Mouse (Mus musculus) right cerebral cortex, postnatal 14 days (tissue): Measurements from ENCODE around the gene Zfp114.

Experiments used
- DNase-seq: peaks from one replicate; pipeline ENCODE4 v3.0.0; 2022

Zfp114 gene

DNA sequence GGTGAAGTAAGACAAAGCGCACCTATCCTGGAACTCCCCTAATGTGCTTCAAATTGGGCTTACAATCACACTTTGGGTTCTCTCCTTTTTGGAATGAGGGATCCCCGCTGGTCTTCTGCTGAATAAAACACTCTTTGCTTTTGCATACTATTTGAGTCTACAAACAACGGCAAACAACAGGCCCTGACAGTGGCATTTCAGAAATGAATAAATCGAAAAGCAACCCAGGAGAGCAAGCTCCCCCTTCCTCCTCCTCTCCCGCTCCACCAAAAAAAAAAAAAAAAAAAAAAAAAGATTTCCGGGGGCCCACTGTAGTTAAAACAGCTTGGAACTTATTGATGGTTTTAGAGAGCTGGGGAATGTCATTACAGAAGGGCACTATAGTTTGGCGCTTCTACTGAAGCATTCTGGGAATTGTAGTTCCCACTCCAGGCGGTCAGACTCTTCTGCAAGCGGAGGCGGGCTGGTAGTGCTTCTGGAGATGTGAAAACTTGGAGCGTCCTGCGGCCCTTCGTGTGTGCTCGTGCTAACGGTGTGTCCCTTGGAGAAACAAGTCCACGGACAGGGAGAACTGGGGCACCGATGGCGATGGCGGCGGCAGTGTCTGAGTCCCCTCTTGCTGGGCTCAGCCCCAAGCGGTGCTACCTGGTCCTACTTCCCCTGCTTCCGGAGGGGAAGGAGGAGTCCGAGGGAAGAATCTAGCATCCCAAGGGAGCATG, at the start of gene Zfp114:
Gene Zfp114 (plus strand): TSS at position 443 of the 719 bp plus-strand sequence.
- DNase-seq = peak; percentile 77

DNA sequence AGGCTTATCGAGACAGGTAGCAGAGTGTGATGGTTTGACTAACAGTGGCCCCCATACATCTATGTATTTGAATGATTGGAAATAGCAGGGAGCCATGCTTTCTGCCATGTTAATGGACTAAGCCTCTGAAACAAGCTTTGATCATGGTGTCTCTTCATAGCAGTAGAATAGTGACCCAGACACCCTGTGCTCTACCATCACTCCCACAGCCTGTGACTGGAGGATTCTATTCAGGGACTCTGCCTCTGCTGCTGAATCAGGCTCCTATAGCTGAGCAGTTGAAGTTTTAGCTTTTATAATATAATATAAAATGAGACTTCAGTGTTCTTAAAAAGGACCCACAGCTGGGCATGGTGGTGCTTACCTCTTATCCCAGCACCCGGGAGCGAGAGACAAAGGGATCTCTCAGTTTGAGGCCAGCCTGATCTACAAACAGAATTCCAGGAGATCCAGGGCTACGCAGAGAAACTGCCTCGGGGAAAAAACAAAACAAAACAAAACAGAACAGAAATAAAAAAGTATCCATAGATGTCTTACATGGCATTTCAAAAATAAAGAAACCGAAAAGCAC, 41.4 kb upstream of the Zfp114 start:
- DNase-seq = no peak

DNA sequence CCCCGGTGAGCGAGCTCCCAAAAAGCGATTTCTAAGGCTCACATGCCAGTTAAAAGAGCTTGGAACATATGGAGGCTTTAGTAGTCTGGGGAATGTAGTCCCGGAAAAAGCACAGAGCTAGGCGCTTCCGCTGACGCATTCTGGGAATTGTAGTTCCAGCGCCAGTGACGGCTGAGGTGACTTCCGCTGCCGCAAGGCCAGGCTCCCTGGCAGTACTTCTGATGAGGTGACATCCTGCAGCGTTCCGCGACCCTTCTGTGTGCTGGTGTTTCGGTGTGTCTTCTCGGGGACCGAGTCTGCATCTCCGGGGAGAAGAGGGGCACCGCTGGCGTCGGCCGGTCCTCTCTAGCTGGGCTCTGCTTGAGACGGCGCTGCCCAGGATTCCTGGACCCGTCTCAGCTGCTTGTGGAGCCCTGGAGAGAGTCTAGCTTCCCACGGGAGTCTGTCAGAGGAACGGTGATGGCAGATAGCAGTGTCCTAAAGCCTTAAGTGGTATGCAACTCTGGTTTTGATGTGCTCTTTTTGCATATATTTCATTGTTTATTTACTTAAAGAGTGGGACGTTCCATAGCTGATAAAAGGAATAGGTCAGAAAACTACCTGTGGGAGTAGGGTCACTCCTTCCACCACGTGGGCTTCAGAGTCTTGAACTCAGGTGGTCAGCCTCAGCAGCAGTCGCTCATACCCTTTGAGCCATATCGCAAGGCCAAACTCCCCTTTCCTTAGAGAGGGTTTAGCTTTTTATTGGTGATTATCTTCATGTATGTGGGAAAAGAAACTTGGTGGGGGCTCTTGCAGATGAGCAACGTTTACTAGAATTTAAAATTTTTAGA, 40.6 kb upstream of the Zfp114 start, which contains the start of gene Zfp235:
Gene Zfp235 (plus strand): TSS at position 174 of the 833 bp plus-strand sequence.
- DNase-seq = peak; percentile 81

DNA sequence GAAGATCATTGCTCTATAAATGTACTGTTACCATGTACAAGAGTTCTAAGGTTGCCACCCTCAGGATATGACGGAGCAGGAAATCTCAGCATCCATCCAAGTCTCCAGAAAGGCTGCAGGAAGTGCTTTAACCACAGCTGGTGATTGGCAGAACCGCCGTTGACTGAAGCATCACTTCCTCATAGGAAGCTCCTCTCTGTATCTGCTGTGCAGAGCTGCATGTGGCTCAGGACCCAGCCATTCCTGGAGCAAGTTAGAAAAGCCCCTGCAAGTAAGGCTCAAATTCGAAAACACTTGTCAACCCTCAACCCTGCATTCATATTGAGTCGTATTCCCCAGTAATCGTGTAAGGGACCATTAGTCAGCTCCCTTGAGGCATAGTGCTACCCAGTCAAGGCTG, 32.3 kb upstream of the Zfp114 start:
- no peak for DNase-seq

DNA sequence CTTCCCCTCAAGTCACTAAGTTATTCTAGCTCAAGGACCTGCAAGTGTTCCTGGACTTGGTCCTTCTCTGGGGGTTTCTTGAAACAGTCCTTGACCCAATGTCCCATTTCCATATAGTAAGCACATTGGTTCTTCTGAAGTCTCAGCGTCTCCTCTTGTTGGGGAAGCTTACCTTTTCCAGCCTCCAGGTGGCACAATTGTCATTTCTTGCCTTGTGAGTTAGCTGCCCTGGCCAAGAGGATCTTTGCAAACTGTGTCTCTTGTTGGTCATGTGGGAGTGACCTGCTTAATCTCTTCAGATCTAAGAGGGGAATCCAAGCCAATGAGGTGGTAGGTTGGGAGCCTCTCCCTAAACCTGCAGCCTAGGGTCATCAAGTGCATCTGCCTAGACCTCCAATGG, 21.6 kb upstream of the Zfp114 start:
- no peak for DNase-seq

DNA sequence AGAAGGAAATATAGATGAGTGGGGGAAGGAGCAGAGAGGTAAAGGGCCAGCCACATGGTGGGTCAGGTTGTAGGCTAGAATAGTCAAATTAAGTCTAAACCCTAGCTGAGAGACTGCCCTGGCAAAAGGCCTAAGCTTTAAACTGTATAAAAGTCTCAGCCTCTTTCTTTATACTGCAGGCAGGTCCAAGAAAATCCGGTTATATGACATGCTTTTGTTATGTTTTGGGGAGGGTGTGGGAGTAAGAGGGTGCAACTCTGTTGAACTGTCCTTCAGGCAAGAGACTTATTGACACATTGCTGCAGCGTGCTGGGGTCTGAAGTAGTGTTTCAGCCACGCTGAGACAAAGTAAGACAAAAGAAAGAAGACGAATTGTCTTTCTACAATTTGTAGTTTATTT, 2.7 kb upstream of the Zfp114 start:
- no peak for DNase-seq

DNA sequence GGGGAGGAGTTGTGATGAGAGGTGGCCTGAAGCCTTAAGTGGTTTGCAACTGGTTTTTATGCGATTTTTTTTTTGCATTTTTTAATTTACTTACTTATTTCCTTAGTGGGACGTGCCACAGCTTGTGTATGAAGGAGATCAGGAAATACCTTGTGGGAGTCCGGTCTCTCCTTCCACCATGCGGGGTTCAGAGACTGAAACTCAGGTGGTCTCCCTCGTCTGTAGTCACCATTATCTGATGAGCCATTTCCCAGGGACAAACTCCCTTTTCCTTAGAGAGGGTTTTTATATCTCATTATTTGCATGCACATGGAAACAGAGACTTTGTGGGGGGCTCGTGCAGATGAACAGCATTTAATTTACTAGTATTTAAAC, 464 bp downstream of the Zfp114 start:
- DNase-seq = no peak

DNA sequence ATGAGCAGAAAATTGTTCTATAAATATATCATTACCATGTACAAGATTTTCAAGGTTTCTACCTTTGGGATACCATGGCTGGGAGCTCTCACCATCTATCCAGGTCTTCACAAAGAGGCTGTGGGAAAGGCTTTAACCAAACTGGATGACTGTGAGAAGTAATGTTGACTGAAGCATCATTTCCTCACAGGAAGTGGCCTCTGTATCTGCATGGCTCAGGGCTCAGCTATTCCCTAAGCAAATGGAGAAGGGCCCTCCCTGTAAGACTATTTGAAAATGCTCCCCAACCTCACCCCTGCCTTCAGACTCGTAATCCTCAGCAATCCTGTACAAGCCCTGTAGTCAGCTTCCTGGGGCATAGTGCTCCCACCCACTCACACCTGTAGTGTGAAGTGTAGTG, 12.8 kb downstream of the Zfp114 start:
- DNase-seq = no peak

DNA sequence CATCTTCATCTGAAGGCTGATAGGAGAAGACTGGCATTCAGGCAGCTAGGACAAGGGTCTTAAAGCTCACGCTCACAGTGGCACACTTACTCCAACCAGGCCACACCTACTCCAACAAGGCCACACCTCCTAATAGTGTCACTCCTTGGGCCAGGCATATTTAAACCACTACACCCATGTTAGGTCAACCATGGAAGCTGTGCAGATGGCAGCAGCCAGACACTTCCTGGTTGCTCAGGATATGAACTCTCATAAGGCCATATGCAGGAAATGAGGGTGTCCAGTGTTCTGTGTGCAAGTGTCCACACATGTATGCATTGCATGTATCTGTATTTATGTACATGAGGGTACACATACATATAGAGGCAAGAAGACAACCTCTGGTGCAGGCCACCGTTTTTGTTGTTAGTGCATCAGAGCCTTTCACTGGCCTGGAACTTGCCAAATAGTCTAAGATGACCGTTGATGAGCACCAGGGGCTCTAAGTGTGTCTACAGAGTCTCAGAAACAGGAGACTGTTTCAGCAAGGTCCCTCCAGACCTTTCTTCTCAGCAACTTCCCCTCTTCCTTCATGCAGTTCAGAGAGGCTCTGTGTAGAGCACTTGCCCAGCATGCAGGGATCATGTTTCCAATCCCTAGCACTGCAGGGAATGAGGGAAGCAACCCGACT, 14.2 kb downstream of the Zfp114 start:
- no peak for DNase-seq

DNA sequence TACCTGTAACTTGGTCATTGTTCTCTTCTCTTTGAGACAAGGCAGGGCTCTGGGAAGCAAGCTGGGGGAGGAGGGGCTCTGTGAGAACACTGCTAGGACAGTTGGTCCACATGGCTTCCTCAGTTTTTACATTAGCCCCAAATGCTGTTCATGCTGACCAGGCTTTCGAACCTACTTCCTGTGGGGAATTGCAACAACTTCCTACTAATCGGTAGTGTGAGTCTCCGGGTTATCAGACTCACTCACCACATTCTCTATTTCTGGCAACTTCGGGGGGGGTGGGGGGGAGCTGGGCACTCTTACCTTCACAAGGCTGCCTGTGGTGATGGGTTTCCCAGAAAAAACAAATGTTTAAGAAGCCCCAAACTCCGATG, 14.7 kb downstream of the Zfp114 start:
- no peak for DNase-seq

DNA sequence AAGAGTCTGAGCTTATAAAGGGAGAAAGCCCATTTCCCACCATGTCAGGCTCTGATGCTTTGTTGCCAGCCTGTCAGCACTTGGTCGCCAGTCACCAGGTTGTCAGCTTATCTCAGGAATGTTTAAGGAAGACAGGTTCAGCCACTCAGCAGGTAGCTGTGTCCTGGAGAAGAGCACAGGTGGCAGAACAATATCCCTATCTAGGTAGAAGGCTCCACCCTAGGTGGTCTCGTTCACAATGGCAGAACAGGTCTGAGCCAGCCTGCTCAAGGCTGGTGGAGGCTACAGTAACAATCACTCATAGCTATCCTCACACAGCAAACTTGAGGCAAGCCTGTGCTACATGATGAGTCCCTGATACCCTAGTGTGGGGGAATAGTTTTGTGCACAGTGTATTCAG, 16.5 kb downstream of the Zfp114 start:
- DNase-seq = no peak

DNA sequence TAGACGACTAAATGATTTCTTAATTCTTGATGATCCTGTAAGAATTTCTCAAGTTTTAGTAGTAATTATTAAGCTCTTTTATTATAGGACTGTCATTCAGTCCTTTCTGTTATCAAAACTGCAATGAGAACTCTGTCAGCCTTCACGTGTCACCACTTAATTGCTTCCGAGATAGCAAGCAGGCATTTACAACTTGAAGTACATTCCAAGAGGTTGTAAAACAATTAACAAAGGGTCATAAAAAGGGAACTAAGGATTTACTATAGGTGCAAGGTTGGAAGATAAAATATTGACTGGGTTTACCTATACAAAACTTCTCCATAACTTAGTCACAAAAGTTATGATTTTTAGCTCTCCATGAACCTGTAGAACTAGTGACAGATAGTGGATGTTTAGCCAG, 18.3 kb downstream of the Zfp114 start:
- DNase-seq = no peak

DNA sequence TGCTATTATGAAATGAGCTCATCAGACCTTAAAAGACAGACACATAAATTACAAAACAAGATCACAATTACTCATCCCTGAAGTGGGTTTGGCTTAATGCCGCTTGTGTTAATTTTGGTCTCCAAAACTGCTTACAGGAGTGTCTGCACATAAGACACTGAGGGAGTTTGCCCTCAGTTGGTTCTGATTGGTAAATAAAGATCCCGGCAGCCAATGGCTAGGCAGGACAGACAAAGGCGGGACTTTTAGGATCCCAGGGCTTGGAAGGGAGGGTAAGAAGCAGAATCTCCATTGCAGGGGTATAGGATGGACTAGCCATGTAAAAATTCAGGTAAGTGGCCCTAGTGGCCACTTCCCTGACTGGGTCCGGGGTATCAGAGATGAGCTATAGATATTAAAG, 22.1 kb downstream of the Zfp114 start:
- DNase-seq = no peak

DNA sequence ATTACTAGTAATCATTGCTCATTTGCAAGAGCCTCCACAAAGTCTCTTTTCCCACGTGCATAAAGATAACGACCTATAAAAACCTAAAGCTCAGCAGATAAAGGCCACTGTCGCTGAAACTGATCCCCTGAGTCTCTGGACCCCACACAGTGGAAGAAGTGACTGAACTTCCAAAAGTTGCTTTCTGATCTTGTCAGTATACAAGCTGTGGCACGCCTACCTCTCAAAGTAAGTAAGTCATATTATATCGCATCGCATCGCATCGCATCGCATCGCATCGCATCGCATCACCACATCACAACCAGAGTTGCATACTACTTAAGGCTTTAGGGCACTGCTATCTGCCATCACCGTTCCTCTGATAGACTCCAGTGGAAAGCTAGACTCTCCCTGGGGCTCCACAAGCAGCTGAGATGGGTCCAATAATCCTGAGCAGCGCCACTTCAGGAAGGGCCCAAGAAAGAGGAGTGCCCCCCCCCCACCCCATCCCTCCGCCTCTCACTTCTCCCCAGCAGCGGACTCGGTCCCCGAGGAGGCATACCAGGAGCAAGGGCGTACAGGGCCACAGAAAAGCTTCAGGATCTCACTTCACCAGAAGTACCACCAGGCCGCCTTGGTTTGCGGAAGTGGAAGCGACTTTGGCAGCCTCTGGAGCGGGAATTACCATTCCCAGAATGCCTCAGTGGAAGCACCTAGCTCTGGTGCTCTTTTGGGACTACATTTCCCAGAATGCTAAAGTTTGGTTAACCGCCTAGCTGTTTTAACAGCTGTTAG, 32.8 kb downstream of the Zfp114 start:
- DNase-seq = peak; percentile 62

DNA sequence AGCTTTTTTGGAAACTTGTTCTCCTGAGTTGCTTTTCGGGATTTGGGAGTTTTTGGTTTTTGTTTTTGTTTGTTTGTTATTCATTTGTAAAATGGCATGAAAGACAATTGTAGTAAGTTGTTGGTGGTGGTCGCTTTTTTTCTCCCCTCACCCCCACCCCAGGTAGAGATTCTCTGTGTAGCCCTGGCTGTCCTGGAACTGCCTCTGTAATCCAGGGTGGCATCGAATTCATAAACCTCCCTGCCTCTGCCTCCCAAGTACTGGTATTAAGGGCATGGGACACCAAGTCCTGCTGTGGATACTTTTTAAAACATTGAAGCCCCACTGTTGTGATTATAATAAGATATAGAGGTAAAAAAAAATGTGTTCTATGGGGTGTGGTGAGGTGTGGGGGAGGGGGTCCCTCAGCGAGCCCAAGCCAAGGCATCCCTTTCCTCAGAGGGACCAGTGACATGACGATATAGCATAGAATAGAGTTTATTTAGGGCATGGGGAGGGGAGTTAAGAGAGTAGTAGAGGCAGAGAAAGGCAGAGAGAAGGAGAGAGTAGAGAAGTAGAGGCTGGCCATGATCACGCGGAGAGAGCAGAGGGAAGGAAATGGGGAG, 33.5 kb downstream of the Zfp114 start:
- no peak for DNase-seq

DNA sequence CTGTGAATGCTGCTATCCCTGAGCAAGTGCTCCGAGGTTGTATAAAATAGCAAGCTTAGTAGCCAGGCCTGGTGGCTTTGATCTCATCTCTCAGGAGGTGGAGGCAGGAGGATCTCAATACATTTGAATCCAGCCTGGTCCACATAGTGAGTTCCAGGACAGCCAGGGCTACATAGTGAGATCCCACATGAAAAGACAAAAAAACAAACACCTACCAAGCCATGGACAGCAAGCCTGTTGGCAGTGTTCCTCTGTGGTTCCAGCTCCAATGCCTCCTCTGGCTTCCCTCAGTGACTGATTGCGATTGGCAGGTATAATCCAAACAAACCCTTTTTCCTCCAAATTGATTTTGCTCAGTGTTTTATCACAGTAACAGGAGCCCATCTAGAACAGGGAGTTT, 35.4 kb downstream of the Zfp114 start:
- no peak for DNase-seq

DNA sequence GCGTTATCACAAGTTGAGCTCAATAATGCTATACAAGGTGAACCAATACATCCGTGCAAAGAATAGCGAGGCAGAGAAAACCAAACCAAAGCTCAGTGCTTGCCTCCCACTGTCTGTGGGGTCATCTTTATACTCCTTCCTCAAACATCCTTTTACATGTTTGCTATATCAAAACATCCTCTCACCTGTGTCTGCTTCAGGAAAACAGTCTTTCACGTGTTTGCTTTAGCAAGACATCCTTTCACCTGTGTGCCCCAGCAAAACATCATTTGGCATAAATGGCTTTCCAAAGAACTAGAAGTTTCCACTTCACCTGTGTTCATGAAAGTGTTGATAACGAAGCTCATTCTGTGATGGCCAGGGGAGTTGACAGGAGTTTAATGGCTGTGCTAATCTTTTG, 36.5 kb downstream of the Zfp114 start, which contains the start of gene Zfp111:
Gene Zfp111 (minus strand): TSS at position 101 of the 400 bp plus-strand sequence.
- no peak for DNase-seq
